Mouse (Mus musculus) neural tube, embryonic 15.5 days (tissue): ENCODE measurements around the gene Ccdc96. TPM values are rescaled to one million over a fixed set of nuclear protein-coding genes. Genes with fewer than 3 reads are reported as not detected.
A peak's percentile ranks its signal among the peaks of the same experiment; 100 is the strongest.

ENCODE experiments used
- ATAC-seq: fragments of 200-750 bp; cut with Nextera tagmentation; 2 replicates; pipeline ENCODE4 v1.8.0; 2017; ENCODE audit warnings: mild to moderate bottlenecking, moderate TSS enrichment, moderate library complexity; ENCODE audit not compliant: low FRiP score
- H3K27ac ChIP-seq: fragments of 300-500 bp; sonication (generic); replicated peaks from 2 replicates; pipeline ENCODE4 v1.5.1; 2015; ENCODE audit warnings: mild to moderate bottlenecking, inconsistent platforms
- H3K27me3 ChIP-seq: fragments of 300-500 bp; sonication (generic); replicated peaks from 2 replicates; pipeline ENCODE4 v1.6.1; 2015; ENCODE audit warnings: inconsistent platforms
- H3K36me3 ChIP-seq: fragments of 300-500 bp; sonication (generic); 2 replicates; pipeline ENCODE4 v1.6.1; 2015; ENCODE audit warnings: inconsistent platforms
- H3K4me1 ChIP-seq: fragments of 300-500 bp; sonication (generic); 2 replicates; pipeline ENCODE4 v1.6.1; 2015; ENCODE audit warnings: inconsistent platforms
- H3K4me2 ChIP-seq: fragments of 300-500 bp; sonication (generic); 2 replicates; pipeline ENCODE4 v1.6.1; 2015; ENCODE audit warnings: inconsistent platforms, mild to moderate bottlenecking, moderate library complexity
- H3K4me3 ChIP-seq: fragments of 300-500 bp; sonication (generic); replicated peaks from 2 replicates; pipeline ENCODE4 v1.5.1; 2015; ENCODE audit warnings: mild to moderate bottlenecking, inconsistent platforms
- H3K9ac ChIP-seq: fragments of 300-500 bp; sonication (generic); replicated peaks from 2 replicates; pipeline ENCODE4 v1.6.1; 2015; ENCODE audit warnings: mild to moderate bottlenecking, inconsistent platforms
- H3K9me3 ChIP-seq: fragments of 300-500 bp; sonication (generic); replicated peaks from 2 replicates; pipeline ENCODE4 v1.6.1; 2016; ENCODE audit warnings: inconsistent platforms
- WGBS: fragments of 180-500 bp; shearing (Covaris S2); methylation state at CpG from one replicate; pipeline ENCODE4 v1.1.7; 2015; ENCODE audit warnings: mixed read lengths; 5-methylcytosine and 5-hydroxymethylcytosine counted together
- polyA plus RNA-seq: library from polyadenylated mRNA; unstranded; fragments of >200 nt; fragmentation: Nextera tagmentation; extraction: Ambion mirVana; gene quantifications from 2 replicates; pipeline ENCODE4 v1.2.1, GENCODE M21; 2015

The Ccdc96 gene
- polyA plus RNA-seq, 1 experiment from 2014 or later = 3.0 TPM

GRCm38 (mm10) chr5:36505643-36506042 is 21.3 kb downstream of the Ccdc96 start:
- Histone ChIP-seq H3K4me3 (no peak overlapping the region), H3K9ac (no peak overlapping the region), H3K4me1 (no peaks in the 10 kb centered on the region), H3K36me3 (peaks cover 93% of the 10 kb centered on the region), H3K27ac (no peak overlapping the region), H3K4me2 (no peak overlapping the region), H3K9me3 (no peaks in the 10 kb centered on the region), H3K27me3 (no peaks in the 10 kb centered on the region)
- WGBS = 78% methylated on average over 5 of the region's 5 CpGs
- no peak for ATAC-seq

GRCm38 (mm10) chr5:36508351-36508750 is 24.0 kb downstream of the Ccdc96 start:
- H3K27me3 ChIP-seq = no peaks in the 10 kb centered on the region
- 92% methylated on average over 10 of the region's 10 CpGs for WGBS

GRCm38 (mm10) chr5:36510956-36511355 is 26.6 kb downstream of the Ccdc96 start:
- no peaks in the 10 kb centered on the region for H3K27me3 ChIP-seq
- no peak overlapping the region for H3K9ac ChIP-seq
- H3K9me3 ChIP-seq = no peaks in the 10 kb centered on the region
- WGBS = 100% methylated on average over 2 of the region's 2 CpGs
- H3K4me2 ChIP-seq = no peak overlapping the region
- no peak overlapping the region for H3K4me3 ChIP-seq
- H3K4me1 ChIP-seq = no peaks in the 10 kb centered on the region
- H3K36me3 ChIP-seq = peaks cover 86% of the 10 kb centered on the region
- no peak for ATAC-seq
- H3K27ac ChIP-seq = no peak overlapping the region

More at GRCm38 (mm10) chr5:36508351-36508750, 24.0 kb downstream of the Ccdc96 start:
- Histone ChIP-seq H3K9me3 (no peaks in the 10 kb centered on the region), H3K4me2 (no peak overlapping the region), H3K4me3 (no peak overlapping the region), H3K27ac (no peak overlapping the region), H3K4me1 (no peaks in the 10 kb centered on the region), H3K36me3 (peaks cover 92% of the 10 kb centered on the region), H3K9ac (no peak overlapping the region)
- no peak for ATAC-seq

- ATAC-seq = no peak
- Histone ChIP-seq H3K9ac (no peak overlapping the region), H3K27me3 (no peaks in the 10 kb centered on the region), H3K9me3 (no peaks in the 10 kb centered on the region), H3K36me3 (peaks cover 90% of the 10 kb centered on the region), H3K4me2 (no peak overlapping the region), H3K4me1 (no peaks in the 10 kb centered on the region), H3K4me3 (no peak overlapping the region), H3K27ac (no peak overlapping the region)
- WGBS = 95% methylated on average over 1 of the region's 1 CpGs
Measured at GRCm38 (mm10) chr5:36515126-36515525, 30.7 kb downstream of the Ccdc96 start.

GRCm38 (mm10) chr5:36515558-36515957 is 31.2 kb downstream of the Ccdc96 start:
- Histone ChIP-seq H3K27ac (no peak overlapping the region), H3K27me3 (no peaks in the 10 kb centered on the region), H3K9ac (no peak overlapping the region), H3K4me2 (no peak overlapping the region), H3K4me1 (no peaks in the 10 kb centered on the region), H3K4me3 (no peak overlapping the region), H3K36me3 (peaks cover 89% of the 10 kb centered on the region), H3K9me3 (no peaks in the 10 kb centered on the region)
- ATAC-seq = no peak
- WGBS = 91% methylated on average over 5 of the region's 5 CpGs

- Histone ChIP-seq H3K36me3 (peaks cover 81% of the 10 kb centered on the region), H3K9me3 (no peaks in the 10 kb centered on the region), H3K4me3 (no peak overlapping the region)
Measured at GRCm38 (mm10) chr5:36517596-36517995, 33.2 kb downstream of the Ccdc96 start.

GRCm38 (mm10) chr5:36519751-36520150 is 35.4 kb downstream of the Ccdc96 start:
- H3K27me3 ChIP-seq = no peaks in the 10 kb centered on the region
- ATAC-seq = no peak

More at GRCm38 (mm10) chr5:36517596-36517995, 33.2 kb downstream of the Ccdc96 start:
- Histone ChIP-seq H3K27me3 (no peaks in the 10 kb centered on the region), H3K9ac (no peak overlapping the region), H3K27ac (no peak overlapping the region), H3K4me2 (no peak overlapping the region), H3K4me1 (no peaks in the 10 kb centered on the region)
- 82% methylated on average over 3 of the region's 3 CpGs for WGBS
- no peak for ATAC-seq

GRCm38 (mm10) chr5:36522782-36523181 is 38.4 kb downstream of the Ccdc96 start:
- Histone ChIP-seq H3K27ac (no peak overlapping the region), H3K4me2 (no peak overlapping the region), H3K27me3 (no peaks in the 10 kb centered on the region), H3K9me3 (no peaks in the 10 kb centered on the region), H3K9ac (no peak overlapping the region), H3K36me3 (peaks cover 41% of the 10 kb centered on the region), H3K4me1 (peaks cover 19% of the 10 kb centered on the region), H3K4me3 (no peak overlapping the region)
- ATAC-seq = no peak
- 66% methylated on average over 2 of the region's 2 CpGs for WGBS

More at GRCm38 (mm10) chr5:36519751-36520150, 35.4 kb downstream of the Ccdc96 start:
- H3K4me1 ChIP-seq = no peaks in the 10 kb centered on the region
- peaks cover 70% of the 10 kb centered on the region for H3K36me3 ChIP-seq
- H3K27ac ChIP-seq = 0 out of 2 replicates have a peak overlapping the region, but pooled peaks have one; percentile 9
- WGBS = 74% methylated on average over 3 of the region's 3 CpGs
- H3K9ac ChIP-seq = no peak overlapping the region
- H3K4me3 ChIP-seq = no peak overlapping the region
- no peak overlapping the region for H3K4me2 ChIP-seq
- no peaks in the 10 kb centered on the region for H3K9me3 ChIP-seq

GRCm38 (mm10) chr5:36523219-36523703 is 38.9 kb downstream of the Ccdc96 start:
- H3K9me3 ChIP-seq = no peaks in the 10 kb centered on the region
- 86% methylated on average over 5 of the region's 5 CpGs for WGBS
- H3K27me3 ChIP-seq = no peaks in the 10 kb centered on the region
- no peak overlapping the region for H3K27ac ChIP-seq
- no peak for ATAC-seq
- no peak overlapping the region for H3K4me3 ChIP-seq
- no peak overlapping the region for H3K4me2 ChIP-seq
- H3K9ac ChIP-seq = no peak overlapping the region
- H3K4me1 ChIP-seq = peaks cover 23% of the 10 kb centered on the region
- H3K36me3 ChIP-seq = peaks cover 36% of the 10 kb centered on the region

GRCm38 (mm10) chr5:36525216-36525615 is 40.8 kb downstream of the Ccdc96 start:
- Histone ChIP-seq H3K4me2 (no peak overlapping the region), H3K9ac (no peak overlapping the region), H3K36me3 (peaks cover 19% of the 10 kb centered on the region), H3K4me1 (peaks cover 38% of the 10 kb centered on the region), H3K9me3 (no peaks in the 10 kb centered on the region), H3K27ac (no peak overlapping the region), H3K4me3 (no peak overlapping the region), H3K27me3 (no peaks in the 10 kb centered on the region)
- 76% methylated on average over 2 of the region's 2 CpGs for WGBS
- ATAC-seq = no peak

- Histone ChIP-seq H3K4me1 (peaks cover 46% of the 10 kb centered on the region), H3K4me3 (no peak overlapping the region), H3K36me3 (peaks cover 11% of the 10 kb centered on the region), H3K4me2 (no peak overlapping the region), H3K9me3 (no peaks in the 10 kb centered on the region), H3K27ac (no peak overlapping the region), H3K9ac (no peak overlapping the region), H3K27me3 (no peaks in the 10 kb centered on the region)
- 87% methylated on average over 5 of the region's 5 CpGs for WGBS
- ATAC-seq = no peak
Measured at GRCm38 (mm10) chr5:36526274-36526673, 41.9 kb downstream of the Ccdc96 start.

- H3K4me3 ChIP-seq = no peak overlapping the region
- WGBS = 88% methylated on average over 2 of the region's 2 CpGs
- no peak overlapping the region for H3K27ac ChIP-seq
- H3K27me3 ChIP-seq = no peaks in the 10 kb centered on the region
- H3K9ac ChIP-seq = 0 out of 2 replicates have a peak overlapping the region, but pooled peaks have one; percentile 20
- no peak overlapping the region for H3K4me2 ChIP-seq
- no peaks in the 10 kb centered on the region for H3K9me3 ChIP-seq
- peaks cover 46% of the 10 kb centered on the region for H3K4me1 ChIP-seq
- no peak for ATAC-seq
- H3K36me3 ChIP-seq = peaks cover 4% of the 10 kb centered on the region
Measured at GRCm38 (mm10) chr5:36526921-36527320, 42.5 kb downstream of the Ccdc96 start.
